Mouse (Mus musculus) hindbrain, embryonic 15.5 days (tissue): ENCODE measurements around the gene Pip4k2c. TPM values are rescaled to one million over a fixed set of nuclear protein-coding genes. Genes with fewer than 3 reads are reported as not detected.

Experiments
- ATAC-seq: fragments of 200-750 bp; cut with Nextera tagmentation; 2 replicates; pipeline ENCODE4 v1.8.0; 2017; ENCODE audit warnings: low read depth, moderate number of reproducible peaks, moderate TSS enrichment; ENCODE audit not compliant: low FRiP score
- H3K27ac ChIP-seq: fragments of 300-500 bp; sonication (generic); replicated peaks from 2 replicates; pipeline ENCODE4 v1.5.1; 2015; ENCODE audit warnings: mild to moderate bottlenecking, inconsistent platforms
- H3K27me3 ChIP-seq: fragments of 300-500 bp; sonication (generic); 2 replicates; pipeline ENCODE4 v1.6.1; 2015; ENCODE audit warnings: control low read depth, inconsistent platforms
- H3K36me3 ChIP-seq: fragments of 300-500 bp; sonication (generic); 2 replicates; pipeline ENCODE4 v1.6.1; 2015; ENCODE audit warnings: control low read depth, inconsistent platforms
- H3K4me1 ChIP-seq: fragments of 300-500 bp; sonication (generic); replicated peaks from 2 replicates; pipeline ENCODE4 v1.6.1; 2015; ENCODE audit warnings: control low read depth, inconsistent platforms
- H3K4me2 ChIP-seq: fragments of 300-500 bp; sonication (generic); 2 replicates; pipeline ENCODE4 v1.6.1; 2015; ENCODE audit warnings: moderate library complexity, mild to moderate bottlenecking, inconsistent platforms
- H3K4me3 ChIP-seq: fragments of 300-500 bp; sonication (generic); 2 replicates; pipeline ENCODE4 v1.5.1; 2015; ENCODE audit warnings: mild to moderate bottlenecking, inconsistent platforms
- H3K9ac ChIP-seq: fragments of 300-500 bp; sonication (generic); 2 replicates; pipeline ENCODE4 v1.6.1; 2015; ENCODE audit warnings: inconsistent platforms
- H3K9me3 ChIP-seq: fragments of 300-500 bp; sonication (generic); 2 replicates; pipeline ENCODE4 v1.6.1; 2016; ENCODE audit warnings: control low read depth, inconsistent platforms
- WGBS: fragments of 180-500 bp; shearing (Covaris S2); methylation state at CpG from one replicate; pipeline ENCODE4 v1.1.7; 2015; 5-methylcytosine and 5-hydroxymethylcytosine counted together
- polyA plus RNA-seq: library from polyadenylated mRNA; unstranded; fragments of >200 nt; fragmentation: Nextera tagmentation; extraction: Ambion mirVana; gene quantifications from 2 replicates; pipeline ENCODE4 v1.2.1, GENCODE M21; 2015

Pip4k2c gene
- polyA plus RNA-seq, 1 experiment from 2014 or later: 19.6 TPM

DNA sequence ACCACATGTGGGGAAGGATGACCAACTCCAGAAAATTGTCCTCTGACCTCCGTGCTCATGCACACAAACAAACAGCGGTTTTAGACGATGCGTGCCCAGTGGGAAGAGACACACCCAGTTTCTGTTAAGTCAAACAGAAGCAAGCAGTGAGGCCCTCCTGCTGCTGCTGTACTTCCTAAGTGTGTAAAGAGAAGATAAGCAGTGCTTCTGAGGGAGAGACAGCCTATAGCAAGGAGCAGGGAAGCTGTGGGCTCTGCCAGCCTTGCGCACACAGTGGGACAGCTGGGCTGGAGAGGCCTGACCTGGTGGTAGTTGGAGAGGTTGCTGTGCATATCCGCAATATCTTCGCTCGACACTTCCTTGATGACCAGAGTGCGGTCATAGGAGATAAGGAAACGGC is 6.0 kb downstream of the Pip4k2c start:
- Histone ChIP-seq H3K4me2 (no peak overlapping the region), H3K9ac (no peak overlapping the region), H3K4me1 (peaks cover 8% of the 10 kb centered on the region), H3K4me3 (no peak overlapping the region), H3K36me3 (peaks cover 47% of the 10 kb centered on the region), H3K9me3 (no peaks in the 10 kb centered on the region), H3K27ac (no peak overlapping the region), H3K27me3 (no peaks in the 10 kb centered on the region)
- WGBS: 91% methylated on average over 10 of the region's 10 CpGs
- ATAC-seq: no peak

DNA sequence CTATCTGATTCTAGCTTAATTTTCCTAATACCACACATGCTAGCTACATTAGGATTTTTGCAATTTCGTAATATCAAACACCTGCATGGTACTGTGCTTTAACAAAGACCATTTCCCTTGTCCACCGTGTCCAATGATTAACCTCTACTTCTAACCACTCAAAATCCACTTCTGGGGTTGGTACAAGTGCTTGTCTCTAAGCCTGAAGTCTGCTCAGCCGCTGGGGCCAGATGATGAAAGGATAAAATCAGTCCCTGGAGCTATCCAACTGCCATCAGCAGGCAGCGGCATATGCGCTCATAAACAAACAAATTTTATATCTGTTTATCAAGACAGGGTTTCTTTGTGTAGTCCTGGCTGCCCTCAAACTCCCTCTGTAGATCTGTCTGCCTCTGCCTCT is 6.8 kb downstream of the Pip4k2c start:
- Histone ChIP-seq H3K4me2 (no peak overlapping the region), H3K27ac (no peak overlapping the region), H3K9ac (no peak overlapping the region), H3K4me1 (0 out of 2 replicates have a peak, but pooled peaks cover 3% of the 10 kb centered on the region), H3K9me3 (no peaks in the 10 kb centered on the region), H3K4me3 (no peak overlapping the region), H3K27me3 (no peaks in the 10 kb centered on the region), H3K36me3 (peaks cover 47% of the 10 kb centered on the region)
- no peak for ATAC-seq
- 92% methylated on average over 5 of the region's 5 CpGs for WGBS

DNA sequence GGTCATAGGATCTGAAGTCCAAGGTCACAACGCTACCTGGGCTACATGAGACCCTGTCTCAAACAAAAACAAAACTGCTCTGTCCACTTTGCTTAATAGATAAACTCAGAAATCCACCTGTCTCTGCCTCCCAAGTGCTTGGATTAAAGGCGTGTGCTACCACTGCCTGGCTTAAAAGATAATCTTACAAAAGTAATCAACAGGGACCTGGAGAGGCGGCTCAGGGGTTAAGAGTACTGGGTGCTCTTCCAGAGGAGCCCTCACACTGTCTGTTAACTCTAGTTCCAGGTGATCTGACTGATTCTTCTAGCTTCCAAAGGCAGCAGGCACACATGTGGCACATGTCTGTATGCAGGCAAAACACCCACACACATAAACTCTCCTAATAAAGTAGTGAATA is 8.3 kb downstream of the Pip4k2c start:
- whole genome bisulfite sequencing: 93% methylated on average over 3 of the region's 3 CpGs
- Histone ChIP-seq H3K9me3 (no peaks in the 10 kb centered on the region), H3K36me3 (peaks cover 59% of the 10 kb centered on the region)

DNA sequence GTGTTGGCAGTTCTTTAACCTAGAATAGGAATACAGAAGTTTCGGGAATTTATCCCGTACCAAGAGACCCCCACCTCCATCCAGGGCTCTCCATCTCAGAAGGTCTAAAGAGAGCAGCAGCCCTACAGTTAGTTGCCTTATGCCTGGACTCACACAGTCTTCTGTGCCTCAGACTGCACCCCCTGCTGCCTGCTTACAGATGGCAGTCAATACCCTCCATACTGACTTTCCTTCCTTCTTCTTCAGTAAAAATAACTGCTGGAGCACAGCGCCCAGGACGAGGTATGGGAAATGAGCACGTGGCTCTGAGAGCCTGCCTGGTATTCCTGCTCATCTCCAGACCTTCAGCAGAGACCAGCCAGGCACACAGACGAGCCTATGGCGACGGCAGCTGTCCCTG is 11.1 kb downstream of the Pip4k2c start:
- Histone ChIP-seq H3K4me1 (peaks cover 10% of the 10 kb centered on the region), H3K27ac (no peak overlapping the region), H3K4me2 (no peak overlapping the region), H3K4me3 (no peak overlapping the region), H3K36me3 (peaks cover 45% of the 10 kb centered on the region), H3K9ac (no peak overlapping the region), H3K9me3 (no peaks in the 10 kb centered on the region), H3K27me3 (no peaks in the 10 kb centered on the region)
- 92% methylated on average over 8 of the region's 8 CpGs for WGBS
- no peak for ATAC-seq

More for the DNA sequence above, 8.3 kb downstream of the Pip4k2c start:
- Histone ChIP-seq H3K27me3 (no peaks in the 10 kb centered on the region), H3K27ac (no peak overlapping the region), H3K4me2 (no peak overlapping the region), H3K9ac (no peak overlapping the region), H3K4me3 (no peak overlapping the region), H3K4me1 (no peaks in the 10 kb centered on the region)
- ATAC-seq: no peak

DNA sequence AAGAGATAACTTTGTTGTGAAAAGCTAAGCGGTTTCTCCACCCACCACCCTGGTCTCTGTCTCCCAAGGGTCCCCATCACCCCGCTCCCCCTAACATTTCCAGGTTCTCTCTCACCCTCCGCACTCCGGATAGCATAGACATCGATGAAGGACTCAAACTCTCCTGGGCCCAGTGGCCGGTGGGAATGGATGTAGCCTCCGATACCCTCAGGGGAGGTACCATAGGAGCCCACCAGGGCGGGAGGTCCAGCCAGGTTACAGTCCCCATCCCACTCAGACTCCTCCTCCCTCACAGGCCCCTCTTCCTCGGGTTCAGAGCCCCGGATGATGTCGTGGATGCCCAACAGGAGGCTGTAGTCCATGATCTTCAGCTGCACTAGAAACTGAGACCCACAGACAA is 11.9 kb downstream of the Pip4k2c start:
- H3K4me2 ChIP-seq: no peak overlapping the region
- H3K4me3 ChIP-seq: no peak overlapping the region
- H3K36me3 ChIP-seq: peaks cover 37% of the 10 kb centered on the region
- H3K27ac ChIP-seq: no peak overlapping the region
- H3K27me3 ChIP-seq: no peaks in the 10 kb centered on the region
- peaks cover 15% of the 10 kb centered on the region for H3K4me1 ChIP-seq
- H3K9me3 ChIP-seq: no peaks in the 10 kb centered on the region
- no peak overlapping the region for H3K9ac ChIP-seq
- WGBS: 79% methylated on average over 11 of the region's 11 CpGs
- no peak for ATAC-seq

DNA sequence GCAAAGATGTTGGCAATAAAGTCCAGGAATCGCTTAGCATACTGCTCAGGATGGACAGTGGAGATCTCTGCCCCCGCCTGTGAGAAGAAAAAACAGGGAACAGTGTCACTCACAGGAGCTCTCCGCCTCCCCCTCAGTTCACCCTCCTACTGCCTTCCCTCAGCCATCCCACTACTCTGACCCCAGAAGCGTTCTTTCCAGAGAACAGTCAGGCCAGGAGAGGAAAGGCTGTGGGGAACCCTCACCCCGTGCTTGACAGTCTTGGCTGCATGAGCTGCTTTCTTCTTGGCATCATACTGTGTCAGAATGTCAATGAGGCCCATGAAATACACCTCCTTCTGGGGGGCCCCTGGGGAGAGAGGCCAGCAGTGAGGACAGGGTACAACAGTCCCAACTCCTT is 12.3 kb downstream of the Pip4k2c start:
- no peak for ATAC-seq
- no peak overlapping the region for H3K4me3 ChIP-seq
- H3K27ac ChIP-seq: no peak overlapping the region
- peaks cover 33% of the 10 kb centered on the region for H3K36me3 ChIP-seq
- WGBS: 70% methylated on average over 5 of the region's 5 CpGs
- peaks cover 19% of the 10 kb centered on the region for H3K4me1 ChIP-seq
- H3K4me2 ChIP-seq: no peak overlapping the region
- no peak overlapping the region for H3K9ac ChIP-seq
- no peaks in the 10 kb centered on the region for H3K9me3 ChIP-seq
- no peaks in the 10 kb centered on the region for H3K27me3 ChIP-seq

DNA sequence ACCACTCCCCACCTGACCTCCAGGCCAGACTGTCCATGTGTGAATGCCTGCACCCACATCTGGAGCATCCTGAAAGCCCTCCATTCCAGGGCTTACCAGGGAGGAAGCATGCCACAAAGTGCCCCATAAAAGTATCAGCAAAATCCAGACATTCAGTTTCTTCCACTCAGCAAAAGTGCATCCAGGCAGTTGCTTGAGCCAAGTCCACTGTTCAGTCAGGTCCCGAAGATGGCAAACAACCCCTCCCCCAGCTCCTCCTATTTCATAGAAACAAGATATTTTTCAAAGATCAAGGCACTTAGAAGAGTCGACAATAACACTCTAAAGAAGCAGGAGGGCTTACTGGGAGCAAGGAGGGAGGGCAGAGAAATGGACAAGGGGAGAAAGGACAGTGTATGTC is 12.9 kb downstream of the Pip4k2c start:
- H3K9me3 ChIP-seq: no peaks in the 10 kb centered on the region
- no peak overlapping the region for H3K4me2 ChIP-seq
- no peak overlapping the region; the same call in 1 of the 2 replicates for H3K27ac ChIP-seq
- H3K36me3 ChIP-seq: peaks cover 27% of the 10 kb centered on the region
- H3K4me3 ChIP-seq: no peak overlapping the region
- H3K4me1 ChIP-seq: peaks cover 21% of the 10 kb centered on the region
- no peaks in the 10 kb centered on the region for H3K27me3 ChIP-seq
- H3K9ac ChIP-seq: no peak overlapping the region
- WGBS: 84% methylated on average over 2 of the region's 2 CpGs
- no peak for ATAC-seq

DNA sequence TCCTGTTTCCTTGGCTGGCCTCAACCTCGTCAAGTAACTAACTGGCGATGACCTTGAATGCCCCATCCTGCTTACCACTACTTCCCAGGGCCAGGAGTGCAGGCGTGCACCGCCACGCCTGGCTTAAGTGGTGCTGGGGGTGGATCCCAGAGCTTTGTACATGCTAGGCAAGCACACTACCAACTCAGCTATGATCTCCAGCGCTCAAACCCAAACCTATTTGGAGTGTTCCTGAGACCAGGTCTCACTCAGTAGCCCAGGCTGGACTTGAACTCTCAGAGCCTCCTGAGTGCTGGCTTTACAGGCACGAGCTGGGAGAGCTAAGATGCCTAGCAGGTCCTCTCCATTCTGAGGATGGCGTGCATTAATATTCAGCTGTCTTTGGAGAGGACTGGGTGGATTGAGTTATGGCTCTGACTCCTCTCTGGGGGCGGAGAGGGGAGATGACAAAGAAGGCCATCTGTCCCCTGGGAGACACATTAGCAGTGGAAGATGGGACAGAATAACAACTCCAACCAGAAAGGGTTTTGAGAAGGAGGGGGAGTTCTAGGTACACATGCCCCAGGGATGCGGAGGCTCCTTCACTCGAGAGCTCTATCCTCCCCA is 13.8 kb downstream of the Pip4k2c start:
- Histone ChIP-seq H3K9ac (no peak overlapping the region), H3K9me3 (no peaks in the 10 kb centered on the region), H3K27me3 (no peaks in the 10 kb centered on the region), H3K4me3 (no peak overlapping the region), H3K4me2 (no peak overlapping the region), H3K4me1 (peaks cover 25% of the 10 kb centered on the region), H3K36me3 (peaks cover 23% of the 10 kb centered on the region), H3K27ac (no peak overlapping the region)
- 76% methylated on average over 11 of the region's 11 CpGs for WGBS
- ATAC-seq: no peak

DNA sequence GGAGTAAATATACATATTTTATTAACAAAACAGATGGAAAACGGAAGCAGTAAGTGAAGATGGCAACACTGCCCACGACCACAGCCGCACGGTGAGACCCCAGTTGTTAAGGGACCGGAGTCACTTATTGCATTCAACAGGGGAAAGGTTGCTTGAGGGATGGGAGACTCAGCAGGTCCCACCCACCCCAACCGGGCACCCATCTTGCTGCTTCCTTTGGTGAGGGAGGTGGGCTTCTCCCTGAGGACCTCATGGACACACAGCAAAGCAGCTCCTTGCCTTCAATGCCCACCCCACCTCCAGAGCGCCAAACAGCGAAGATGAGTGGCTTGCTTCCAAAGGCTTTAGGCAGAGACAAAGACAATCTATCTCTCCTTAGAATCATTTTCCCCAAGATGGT is 14.3 kb downstream of the Pip4k2c start:
- peaks cover 25% of the 10 kb centered on the region for H3K4me1 ChIP-seq
- H3K27ac ChIP-seq: no peak overlapping the region
- H3K36me3 ChIP-seq: peaks cover 24% of the 10 kb centered on the region
- 83% methylated on average over 8 of the region's 8 CpGs for WGBS
- H3K9me3 ChIP-seq: no peaks in the 10 kb centered on the region
- no peak for ATAC-seq
- H3K4me2 ChIP-seq: no peak overlapping the region
- H3K27me3 ChIP-seq: no peaks in the 10 kb centered on the region
- no peak overlapping the region for H3K4me3 ChIP-seq
- H3K9ac ChIP-seq: no peak overlapping the region

DNA sequence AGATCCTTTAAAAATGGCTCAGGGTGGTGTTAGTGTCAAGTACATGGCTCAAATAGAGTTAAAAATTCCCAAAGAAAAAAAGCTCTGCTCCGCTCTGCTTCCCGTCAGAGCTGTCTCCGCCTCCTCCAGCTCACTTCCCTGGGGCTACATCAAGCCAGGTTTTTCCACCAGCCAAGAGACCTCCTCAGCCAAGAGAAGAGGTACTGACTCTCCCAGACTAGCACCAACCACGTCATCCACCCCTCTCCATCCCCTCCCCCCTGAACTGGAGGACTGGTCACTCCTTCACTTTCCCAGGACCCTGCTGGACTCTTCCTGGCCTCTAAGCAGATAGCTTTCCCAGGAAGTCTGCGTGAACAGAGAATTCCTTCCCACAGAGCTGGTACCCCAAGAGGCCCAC is 15.0 kb downstream of the Pip4k2c start:
- H3K27ac ChIP-seq: peak overlapping the region; percentile 95
- ATAC-seq: peak; percentile 65
- H3K9me3 ChIP-seq: no peaks in the 10 kb centered on the region

DNA sequence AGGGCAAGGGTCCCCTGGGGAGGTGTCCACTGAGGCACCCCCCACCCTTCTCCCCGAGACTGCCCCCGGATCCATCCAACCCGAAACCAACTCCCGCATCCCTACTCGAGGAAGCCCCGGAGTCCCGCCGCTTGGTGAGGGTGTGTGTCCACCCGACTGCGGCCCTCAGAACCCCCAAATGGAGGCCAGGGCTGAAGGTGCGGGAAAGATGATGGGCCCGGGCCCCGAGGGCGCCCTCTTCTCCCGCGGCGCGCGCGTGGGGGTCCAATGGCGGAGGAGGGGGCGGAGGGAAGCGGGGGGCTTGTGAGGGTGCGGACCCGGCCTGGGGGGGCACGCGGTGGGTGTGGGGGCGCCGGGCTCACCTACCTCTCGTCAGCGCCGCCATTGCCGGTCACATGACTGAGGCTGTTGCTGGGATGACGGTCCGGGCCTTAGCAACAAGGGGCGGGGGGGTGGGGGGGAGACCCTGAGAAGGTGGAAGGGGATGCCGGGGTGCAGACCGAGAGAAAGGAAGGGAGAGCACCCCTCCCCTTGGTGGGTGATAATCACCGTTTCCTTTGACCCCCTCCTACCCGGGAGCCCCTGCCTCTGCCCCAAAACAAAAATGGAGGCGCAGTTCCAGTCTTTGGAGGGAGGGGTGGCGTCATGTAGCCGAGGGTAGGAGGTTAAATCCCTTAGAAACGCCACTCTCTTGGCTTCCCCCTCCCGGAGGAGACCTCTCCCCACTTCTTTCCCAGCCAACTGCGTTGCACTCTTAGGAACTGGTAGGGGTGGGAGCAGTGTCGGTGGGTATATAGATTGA is 15.9 kb downstream of the Pip4k2c start, which contains the start of gene Dtx3:
Gene Dtx3 (minus strand): TSS at position 401 of the 802 bp plus-strand sequence.
- no peaks in the 10 kb centered on the region for H3K27me3 ChIP-seq
- H3K4me2 ChIP-seq: peak within 1 kb of the TSS; percentile 71
- no peaks in the 10 kb centered on the region for H3K9me3 ChIP-seq
- H3K4me3 ChIP-seq: peak within 1 kb of the TSS; percentile 98
- H3K36me3 ChIP-seq: peaks cover 32% of the 10 kb centered on the region
- H3K9ac ChIP-seq: peak within 1 kb of the TSS; percentile 99
- peaks cover 33% of the 10 kb centered on the region for H3K4me1 ChIP-seq
- under 1% methylated on average over 31 of the region's 47 CpGs for WGBS
- peak within 1 kb of the TSS; percentile 95 for H3K27ac ChIP-seq
- ATAC-seq: peak; percentile 61

More for the DNA sequence above, 15.0 kb downstream of the Pip4k2c start:
- peak overlapping the region; percentile 99 for H3K9ac ChIP-seq
- peak overlapping the region; percentile 98 for H3K4me3 ChIP-seq
- 4% methylated on average over 5 of the region's 5 CpGs for WGBS
- H3K4me2 ChIP-seq: peak overlapping the region; percentile 71
- H3K4me1 ChIP-seq: peaks cover 25% of the 10 kb centered on the region
- H3K36me3 ChIP-seq: peaks cover 29% of the 10 kb centered on the region
- no peaks in the 10 kb centered on the region for H3K27me3 ChIP-seq
